Mouse (Mus musculus) CH12.LX (cell line): Measurements from ENCODE around the gene Lekr1. TPM values are rescaled to one million over a fixed set of nuclear protein-coding genes. Genes with fewer than 3 reads are reported as not detected.

Experiments used
- DNase-seq: peaks from one replicate; pipeline ENCODE4 v3.0.0-alpha.2; 2013; ENCODE audit errors: extremely low read depth
- H3K27ac ChIP-seq: 2 replicates; pipeline ENCODE4 v1.5.1; 2012; ENCODE audit warnings: low read depth, mild to moderate bottlenecking, control low read depth, moderate library complexity; ENCODE audit not compliant: insufficient read depth
- H3K27me3 ChIP-seq: replicated peaks from 2 replicates; pipeline ENCODE3; 2012; ENCODE audit warnings: inconsistent platforms
- H3K36me3 ChIP-seq, 2 experiments: replicated peaks in 1 of 2; 2 replicates each; pipeline versions ENCODE3 to v1.6.1; 2012; ENCODE audit warnings: inconsistent platforms in 1 of 2, low read length in 1 of 2, mild to moderate bottlenecking in 1 of 2, mixed read lengths in 1 of 2, moderate library complexity in 1 of 2; ENCODE audit not compliant: control insufficient read depth in 1 of 2, insufficient read depth in 1 of 2
- H3K4me1 ChIP-seq, 2 experiments: 2 replicates each; pipeline ENCODE4 v1.6.1; 2012; ENCODE audit warnings: inconsistent platforms in 1 of 2, moderate library complexity in 1 of 2; ENCODE audit not compliant: insufficient read depth in 2 of 2, control insufficient read depth in 1 of 2
- H3K4me2 ChIP-seq: 2 replicates; pipeline ENCODE4 v1.6.1; 2012; ENCODE audit warnings: low read depth, mild to moderate bottlenecking, control low read depth; ENCODE audit not compliant: poor library complexity, insufficient read depth, severe bottlenecking
- H3K4me3 ChIP-seq, 3 experiments: fragments of 150-350 bp in 1 of 3; sonication (generic) in 1 of 3; replicated peaks in 1 of 3; 2 replicates each; pipeline versions ENCODE3 to v1.5.1; 2011 to 2012; ENCODE audit warnings: low read depth in 2 of 3, low read length in 2 of 3, mild to moderate bottlenecking in 2 of 3, moderate library complexity in 2 of 3, control low read depth in 1 of 3, improper control_type of control experiment in 1 of 3, inconsistent platforms in 1 of 3, mixed read lengths in 1 of 3; ENCODE audit not compliant: poor library complexity in 1 of 3
- H3K79me2 ChIP-seq: replicated peaks from 2 replicates; pipeline ENCODE4 v1.6.1; 2012; ENCODE audit warnings: mild to moderate bottlenecking, moderate library complexity; ENCODE audit not compliant: control insufficient read depth, poor library complexity, insufficient read depth, severe bottlenecking; ENCODE audit errors: extremely low read depth
- H3K9ac ChIP-seq: 2 replicates; pipeline ENCODE4 v1.6.1; 2012; ENCODE audit warnings: low read depth, mild to moderate bottlenecking, control low read depth, moderate library complexity; ENCODE audit not compliant: insufficient read depth
- H3K9me3 ChIP-seq: replicated peaks from 2 replicates; pipeline ENCODE3; 2012; ENCODE audit warnings: low read length, inconsistent platforms, mixed read lengths
- BHLHE40 ChIP-seq: IDR thresholded peaks from 2 replicates; pipeline ENCODE4 v1.6.1; 2011; ENCODE audit warnings: mild to moderate bottlenecking, low read depth, low read length, improper control_type of control experiment
- CHD1 ChIP-seq: IDR thresholded peaks from 2 replicates; pipeline ENCODE4 v1.6.1; 2012; ENCODE audit warnings: low read depth, low read length, improper control_type of control experiment, inconsistent platforms
- CTCF ChIP-seq, 2 experiments: IDR thresholded peaks in 1 of 2; conservative IDR thresholded peaks in 1 of 2; 2 replicates each; pipeline ENCODE4 v1.5.1; 2011 to 2012; ENCODE audit warnings: low read depth in 2 of 2, low read length in 2 of 2, improper control_type of control experiment in 1 of 2, inconsistent platforms in 1 of 2, mild to moderate bottlenecking in 1 of 2, moderate library complexity in 1 of 2
- ELF1 ChIP-seq: IDR thresholded peaks from 2 replicates; pipeline ENCODE4 v1.6.1; 2014; ENCODE audit warnings: low read depth, mild to moderate bottlenecking, inconsistent platforms, low read length, improper control_type of control experiment
- EP300 ChIP-seq: IDR thresholded peaks from 2 replicates; pipeline ENCODE4 v1.6.1; 2011; ENCODE audit warnings: low read length, improper control_type of control experiment
- ETS1 ChIP-seq: conservative IDR thresholded peaks from 2 replicates; pipeline ENCODE4 v1.6.1; 2012; ENCODE audit warnings: low read depth, mild to moderate bottlenecking, inconsistent platforms, low read length, improper control_type of control experiment, moderate library complexity
- GABPA ChIP-seq: IDR thresholded peaks from 2 replicates; pipeline ENCODE4 v1.6.1; 2012; ENCODE audit warnings: low read depth, low read length, improper control_type of control experiment, inconsistent platforms; ENCODE audit not compliant: insufficient replicate concordance
- HCFC1 ChIP-seq: IDR thresholded peaks from 2 replicates; pipeline ENCODE4 v1.6.1; 2012; ENCODE audit warnings: low read depth, mild to moderate bottlenecking, inconsistent platforms, low read length, improper control_type of control experiment
- IRF4 ChIP-seq: IDR thresholded peaks from 2 replicates; pipeline ENCODE4 v1.6.1; 2014; ENCODE audit warnings: low read depth, mild to moderate bottlenecking, inconsistent platforms, low read length, improper control_type of control experiment
- JUND ChIP-seq: conservative IDR thresholded peaks from 2 replicates; pipeline ENCODE4 v1.6.1; 2011; ENCODE audit warnings: low read depth, low read length, improper control_type of control experiment
- KAT2A ChIP-seq: IDR thresholded peaks from 2 replicates; pipeline ENCODE4 v1.6.1; 2012; ENCODE audit warnings: low read length, improper control_type of control experiment, inconsistent platforms; ENCODE audit not compliant: insufficient replicate concordance
- MAFK ChIP-seq: IDR thresholded peaks from 2 replicates; pipeline ENCODE4 v1.6.1; 2011; ENCODE audit warnings: low read length, improper control_type of control experiment; ENCODE audit not compliant: insufficient replicate concordance
- MEF2A ChIP-seq: IDR thresholded peaks from 2 replicates; pipeline ENCODE4 v1.6.1; 2014; ENCODE audit warnings: low read depth, mild to moderate bottlenecking, inconsistent platforms, low read length, improper control_type of control experiment, borderline replicate concordance
- MYC ChIP-seq: IDR thresholded peaks from 2 replicates; pipeline ENCODE4 v1.6.1; 2011; ENCODE audit warnings: low read depth, mild to moderate bottlenecking, improper control_type of control experiment, low read length
- NRF1 ChIP-seq: IDR thresholded peaks from 2 replicates; pipeline ENCODE4 v1.6.1; 2014; ENCODE audit warnings: low read depth, mild to moderate bottlenecking, inconsistent platforms, low read length, improper control_type of control experiment, moderate library complexity
- PAX5 ChIP-seq: IDR thresholded peaks from 2 replicates; pipeline ENCODE4 v1.6.1; 2012; ENCODE audit warnings: low read length, inconsistent platforms, mixed read lengths
- POLR2AphosphoS2 ChIP-seq: IDR thresholded peaks from 2 replicates; pipeline ENCODE4 v1.6.1; 2011; ENCODE audit warnings: low read depth, low read length, improper control_type of control experiment
- RAD21 ChIP-seq: IDR thresholded peaks from 2 replicates; pipeline ENCODE4 v1.6.1; 2011; ENCODE audit warnings: low read depth, mild to moderate bottlenecking, low read length, improper control_type of control experiment, moderate library complexity
- SIN3A ChIP-seq: IDR thresholded peaks from 2 replicates; pipeline ENCODE4 v1.6.1; 2012; ENCODE audit warnings: low read length, improper control_type of control experiment, inconsistent platforms
- SMC3 ChIP-seq: IDR thresholded peaks from 2 replicates; pipeline ENCODE4 v1.6.1; 2011; ENCODE audit warnings: low read depth, low read length, improper control_type of control experiment
- TBP ChIP-seq: conservative IDR thresholded peaks from 2 replicates; pipeline ENCODE4 v1.6.1; 2011; ENCODE audit warnings: low read depth, low read length, improper control_type of control experiment
- TCF12 ChIP-seq: IDR thresholded peaks from 2 replicates; pipeline ENCODE4 v1.6.1; 2014; ENCODE audit warnings: low read depth, mild to moderate bottlenecking, inconsistent platforms, low read length, improper control_type of control experiment
- USF1 ChIP-seq: IDR thresholded peaks from 2 replicates; pipeline ENCODE4 v1.6.1; 2014; ENCODE audit warnings: low read depth, mild to moderate bottlenecking, inconsistent platforms, low read length, improper control_type of control experiment
- ZC3H11A ChIP-seq: IDR thresholded peaks from 2 replicates; pipeline ENCODE4 v1.6.1; 2012; ENCODE audit warnings: low read depth, mild to moderate bottlenecking, inconsistent platforms, low read length, improper control_type of control experiment
- dilution Hi-C: fragments of 300-500 bp; cut with MboI; formaldehyde crosslinking; loops from 2 replicates; pipeline ENCODE4 v1.14.3; 2020; ENCODE audit warnings: low sequenced_read_pairs; ENCODE audit not compliant: extremely low pct_unique_long_range_greater_than_20kb, extremely low pct_ligation_motif_present
- in situ Hi-C: fragments of 300-500 bp; cut with MboI; formaldehyde crosslinking; loops from 3 replicates; pipeline ENCODE4 v1.14.3; 2019; ENCODE audit warnings: low sequenced_read_pairs, low pct_ligation_motif_present, low pct_unique_long_range_greater_than_20kb, mixed read lengths
- polyA plus RNA-seq: library from polyadenylated mRNA; unstranded; fragments of >175 nt; gene quantifications from 2 replicates; pipeline ENCODE4 v1.2.1, GENCODE M21; 2012; ENCODE audit warnings: low read depth; ENCODE audit not compliant: insufficient read length
- total RNA-seq, 2 experiments: library from RNA; depleted of rRNA; stranded (reverse); fragments of 300-350 nt in 1 of 2; fragments of >200 nt in 1 of 2; gene quantifications; 2 replicates each; pipeline ENCODE4 v1.2.3; 2012 to 2014

Lekr1 gene
- total and polyA plus RNA-seq, 3 experiments: 0.17 to 1.4 (median 0.47) TPM

DNA sequence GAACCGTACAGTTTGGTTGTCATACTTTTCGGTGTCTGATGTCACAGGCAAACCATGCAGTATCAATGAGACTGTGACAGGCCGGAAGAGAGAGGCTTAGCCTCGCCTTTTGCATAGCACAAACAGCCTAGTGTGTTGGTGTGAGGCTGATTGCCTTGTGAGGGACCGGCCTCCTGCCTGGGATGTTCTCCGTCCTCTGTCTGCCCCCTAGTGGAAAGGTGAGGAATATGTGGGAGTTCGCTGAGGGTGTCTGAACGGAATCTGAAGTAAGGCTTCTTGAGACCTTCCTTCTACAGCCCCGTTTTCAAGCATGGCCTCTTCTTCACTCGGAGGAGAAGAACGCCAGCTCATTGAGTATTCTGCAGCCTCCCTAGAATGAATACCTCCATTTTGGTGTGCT, 197.3 kb downstream of the Lekr1 start:
- Histone ChIP-seq H3K27me3 (no peaks in the 10 kb centered on the region), H3K9ac (no peak overlapping the region), H3K4me3 (no peak overlapping the region), H3K4me2 (peak overlapping the region; percentile 53; the same call in 1 of the 2 replicates), H3K79me2 (no peaks in the 10 kb centered on the region), H3K27ac (no peak overlapping the region), H3K4me1 (peaks cover 2 to 12% of the 10 kb centered on the region in 2 experiments; a peak in 3 of 4 replicates), H3K36me3 (no peaks in the 10 kb centered on the region), H3K9me3 (peaks cover 9% of the 10 kb centered on the region)
- DNase-seq: peak; percentile 88
- no peak for TF ChIP-seq CHD1
- TF ChIP-seq GABPA: no peak
- TF ChIP-seq HCFC1: no peak
- TF ChIP-seq TBP: 0 out of 2 replicates have a peak, but pooled peaks have one; percentile 25
- peak; percentile 90 to 92 for TF ChIP-seq CTCF (conservative IDR thresholded peaks at IDR 0.05 in 1 of 2, IDR thresholded peaks at IDR 0.05 in 1 of 2; ENCODE audit: low read depth in 2 of 2, low read length in 2 of 2)
- no peak for TF ChIP-seq SIN3A
- no peak for TF ChIP-seq PAX5
- TF ChIP-seq BHLHE40: peak; percentile 17; the same call in 1 of the 2 replicates
- no peak for TF ChIP-seq EP300
- peak; percentile 35; the same call in 1 of the 2 replicates for TF ChIP-seq IRF4
- TF ChIP-seq SMC3: peak; percentile 95
- peak; percentile 27; the same call in 1 of the 2 replicates for TF ChIP-seq TCF12
- no peak for TF ChIP-seq ETS1
- TF ChIP-seq MEF2A: peak; percentile 29; the same call in 1 of the 2 replicates
- no peak for TF ChIP-seq USF1
- no peak for TF ChIP-seq JUND
- TF ChIP-seq RAD21: peak; percentile 98
- peak; percentile 44; the same call in 1 of the 2 replicates for TF ChIP-seq MYC
- peak; percentile 36; the same call in 1 of the 2 replicates for TF ChIP-seq ELF1
- no peak for TF ChIP-seq NRF1
- peak; percentile 63 for TF ChIP-seq ZC3H11A
- in situ Hi-C loops (loop anchor here (25.0 kb wide), 1 partner anchor 326 kb away; the partner anchor contains the start of gene Tiparp), dilution Hi-C loops (no loop called here)

DNA sequence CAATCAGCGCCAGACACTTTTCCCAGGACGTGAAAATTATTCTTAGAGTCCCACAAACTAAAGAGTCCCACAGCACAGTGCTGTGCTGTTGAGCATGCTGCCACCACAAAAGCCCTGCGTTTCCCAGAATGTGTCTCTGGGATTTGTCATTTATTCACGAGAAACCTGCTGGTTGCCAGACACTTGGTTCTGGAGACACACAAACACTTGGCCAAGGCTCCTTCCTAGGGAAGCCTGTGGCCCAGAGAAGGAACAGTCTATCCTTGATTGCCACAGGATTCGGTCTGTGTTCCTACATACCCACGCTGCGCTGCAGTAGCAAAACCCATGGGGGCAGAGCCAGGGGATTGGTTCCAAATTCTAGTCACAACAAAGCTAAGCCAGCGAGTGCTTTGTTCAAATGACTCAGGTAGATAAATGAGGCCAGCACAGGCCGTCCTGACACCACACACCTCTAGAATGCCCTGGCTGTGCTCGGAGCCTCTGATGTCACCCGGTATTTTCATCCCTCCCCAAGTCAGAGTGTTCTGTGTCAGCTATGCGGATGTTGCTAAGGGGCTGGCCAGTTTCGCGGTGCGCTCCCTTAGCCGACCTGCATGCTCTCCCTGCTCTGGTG, 197.8 kb downstream of the Lekr1 start:
- Histone ChIP-seq H3K4me3 (no peak overlapping the region), H3K27me3 (no peaks in the 10 kb centered on the region), H3K9me3 (peaks cover 9% of the 10 kb centered on the region), H3K4me1 (peaks cover 2 to 12% of the 10 kb centered on the region in 2 experiments; a peak in 3 of 4 replicates), H3K4me2 (0 out of 2 replicates have a peak overlapping the region, but pooled peaks have one; percentile 23), H3K36me3 (no peaks in the 10 kb centered on the region), H3K27ac (no peak overlapping the region), H3K9ac (no peak overlapping the region), H3K79me2 (no peaks in the 10 kb centered on the region)
- TF ChIP-seq SIN3A: no peak
- TF ChIP-seq POLR2AphosphoS2: no peak
- TF ChIP-seq GABPA: no peak
- no peak for TF ChIP-seq IRF4
- TF ChIP-seq ELF1: no peak
- TF ChIP-seq MAFK: no peak
- TF ChIP-seq TCF12: no peak
- no peak for TF ChIP-seq CTCF (conservative IDR thresholded peaks at IDR 0.05 in 1 of 2, IDR thresholded peaks at IDR 0.05 in 1 of 2; ENCODE audit: low read depth in 2 of 2, low read length in 2 of 2)
- no peak for TF ChIP-seq JUND
- TF ChIP-seq CHD1: no peak
- TF ChIP-seq BHLHE40: no peak
- TF ChIP-seq KAT2A: no peak
- no peak for TF ChIP-seq USF1
- no peak for TF ChIP-seq HCFC1
- dilution Hi-C loops: no loop called here
- in situ Hi-C loops: loop anchor here (25.0 kb wide), 1 partner anchor 327 kb away; the partner anchor contains the start of gene Tiparp
- DNase-seq: no peak
